Mouse (Mus musculus) stomach, postnatal 0 days (tissue): ENCODE measurements around the gene Use1.

Source experiments
- CTCF ChIP-seq: IDR thresholded peaks from 2 replicates; pipeline ENCODE4 v1.5.1; 2016; ENCODE audit warnings: antibody characterized with exemption, low read depth, mild to moderate bottlenecking, moderate library complexity
- EP300 ChIP-seq: optimal IDR thresholded peaks from 2 replicates; pipeline ENCODE3; 2016; ENCODE audit warnings: antibody characterized with exemption

GRCm38 (mm10) chr8:71392871-71393270 is 26.2 kb downstream of the Use1 start:
- TF ChIP-seq CTCF (no peak), EP300 (no peak)
